Mouse (Mus musculus) embryo, embryonic 9.5 days (tissue): ENCODE data around the gene Pik3r5.
A peak's percentile ranks its signal among the peaks of the same experiment; 100 is the strongest.

ENCODE experiments used
- DNase-seq: peaks from one replicate; pipeline ENCODE4 v3.0.0-alpha.2; 2017; ENCODE audit errors: extremely low spot score

Gene Pik3r5

DNA sequence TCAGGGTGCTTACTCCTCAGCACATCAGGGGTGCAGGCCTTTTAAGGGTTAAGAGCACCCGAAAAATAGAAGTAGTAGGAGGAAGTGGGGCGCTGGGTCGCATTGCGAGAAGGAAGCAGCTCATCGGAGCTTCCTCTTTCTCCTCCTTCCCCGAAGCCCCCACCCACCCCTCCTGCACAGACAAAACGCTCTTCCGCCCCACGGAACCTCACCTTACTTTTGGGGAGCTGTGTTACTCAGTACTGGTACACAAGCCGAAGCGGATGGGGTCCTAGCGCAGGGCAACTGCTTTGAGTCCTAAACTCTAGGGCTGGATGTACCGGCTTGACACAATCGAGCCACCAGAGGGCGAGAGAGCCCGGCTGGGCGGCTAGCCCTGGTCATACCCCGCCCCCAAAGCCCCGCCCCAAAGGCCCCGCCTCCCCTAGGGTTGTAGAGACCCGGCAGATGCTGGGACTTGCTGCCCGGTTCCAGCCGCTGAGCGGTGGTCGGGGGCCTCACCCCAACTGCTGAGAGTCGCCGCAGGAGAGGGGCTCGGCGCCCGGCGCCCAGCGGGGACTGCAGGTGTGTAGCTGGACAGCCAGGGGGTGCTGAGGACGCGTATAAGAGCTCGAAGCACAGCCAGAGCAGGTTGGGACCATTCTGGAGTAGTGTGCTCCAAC is at the start of gene Pik3r5:
Gene Pik3r5, plus strand, starts transcription at position 423 of the 662 bp plus-strand sequence.
- peak; percentile 92 for DNase-seq

DNA sequence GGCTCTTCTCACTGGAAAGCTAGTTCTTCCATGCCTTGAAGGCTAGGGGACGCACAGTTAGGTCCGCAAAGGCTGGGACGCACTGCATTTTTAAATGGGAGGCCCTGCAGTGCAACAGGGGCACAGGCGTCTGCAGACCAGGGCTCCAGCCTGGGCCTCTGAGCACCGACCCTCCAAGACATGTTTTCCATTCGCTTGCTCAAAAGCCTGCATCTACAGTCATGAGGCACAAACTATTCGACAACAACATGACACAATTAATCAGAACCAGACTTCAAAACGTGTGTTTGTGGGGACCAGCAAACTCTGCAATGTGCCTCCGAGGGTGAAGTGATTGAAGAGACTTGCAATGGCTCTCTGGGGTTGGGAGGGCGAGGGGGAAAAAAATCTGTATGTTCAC is 48.4 kb upstream of the Pik3r5 start:
- no peak for DNase-seq

DNA sequence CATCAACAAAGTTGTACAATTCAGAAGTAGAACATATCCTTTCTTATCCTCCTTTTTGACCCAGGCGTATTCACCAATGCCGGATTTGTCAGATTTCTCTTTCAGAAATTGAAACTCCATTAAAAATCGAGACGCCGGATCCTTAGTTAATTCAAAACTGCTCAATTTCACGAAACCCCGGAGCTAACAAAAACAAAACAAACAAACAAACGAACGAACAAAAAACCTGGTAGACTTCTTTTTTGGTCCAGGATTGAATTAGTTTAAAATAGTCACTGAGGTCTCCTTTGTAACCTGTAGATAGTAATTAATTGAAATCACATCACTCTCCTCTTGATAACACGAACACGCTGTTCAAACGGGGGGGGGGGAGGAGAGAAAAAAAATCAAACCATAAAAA is 47.8 kb upstream of the Pik3r5 start:
- no peak for DNase-seq

DNA sequence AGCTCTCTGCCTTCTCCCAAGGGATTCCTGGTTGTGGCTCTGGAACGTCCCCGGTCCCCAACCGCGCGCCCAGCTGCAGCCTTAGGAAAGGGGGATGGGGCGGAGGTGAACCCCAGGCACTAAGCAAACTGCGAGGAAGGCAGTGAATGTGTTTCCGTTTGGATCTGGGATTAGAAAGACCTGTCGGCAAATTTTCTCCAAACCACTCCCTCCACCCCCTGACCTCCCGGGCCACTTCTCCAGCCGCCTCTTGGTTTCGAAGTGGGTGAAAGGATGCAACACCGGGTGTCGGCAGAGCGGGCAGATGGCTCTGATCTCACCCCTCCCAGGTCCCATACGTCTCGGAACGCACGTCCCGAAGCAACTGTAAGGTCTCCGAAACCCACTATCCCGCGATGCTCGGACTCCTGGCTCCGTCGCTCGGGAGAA is 47.3 kb upstream of the Pik3r5 start:
- DNase-seq = no peak

DNA sequence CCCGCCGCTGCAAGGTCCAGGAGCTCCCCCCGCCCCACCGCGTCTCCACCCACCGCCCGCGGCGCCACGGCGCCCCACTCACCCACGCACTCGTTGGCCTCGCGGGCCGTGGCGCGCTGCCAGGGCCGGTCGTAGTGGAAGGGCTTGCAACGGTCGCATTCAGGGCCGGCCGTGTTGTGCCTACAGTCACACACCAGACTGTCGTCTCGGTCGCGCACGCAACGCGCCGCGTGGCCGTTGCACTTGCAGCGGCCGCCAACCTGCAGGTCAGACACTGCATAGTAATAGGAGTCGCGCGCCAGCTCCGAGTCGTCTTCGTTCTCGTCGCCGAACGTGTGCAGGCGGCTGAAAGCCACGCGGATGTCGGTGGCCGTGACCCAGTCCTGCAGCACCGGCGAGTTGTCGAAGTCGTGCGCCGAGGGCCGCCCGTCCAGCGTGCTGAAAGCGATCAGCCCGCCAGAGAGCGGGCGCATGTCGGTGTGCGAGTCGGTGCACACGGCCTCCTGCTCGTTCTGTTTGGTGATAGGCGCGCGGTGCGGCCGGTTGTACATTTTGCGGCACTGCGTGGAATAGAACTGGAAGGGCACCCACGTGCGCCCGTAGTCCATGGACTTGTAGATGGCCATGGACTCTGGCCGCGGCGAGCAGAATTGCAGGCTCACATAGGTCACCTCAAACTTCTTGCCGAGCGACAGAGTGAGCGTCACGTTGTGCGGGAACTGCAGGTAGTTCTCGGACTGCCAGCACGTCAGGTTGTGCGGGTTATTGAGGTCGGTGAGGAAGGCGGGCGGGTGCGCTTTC is 46.7 kb upstream of the Pik3r5 start:
- DNase-seq = no peak

DNA sequence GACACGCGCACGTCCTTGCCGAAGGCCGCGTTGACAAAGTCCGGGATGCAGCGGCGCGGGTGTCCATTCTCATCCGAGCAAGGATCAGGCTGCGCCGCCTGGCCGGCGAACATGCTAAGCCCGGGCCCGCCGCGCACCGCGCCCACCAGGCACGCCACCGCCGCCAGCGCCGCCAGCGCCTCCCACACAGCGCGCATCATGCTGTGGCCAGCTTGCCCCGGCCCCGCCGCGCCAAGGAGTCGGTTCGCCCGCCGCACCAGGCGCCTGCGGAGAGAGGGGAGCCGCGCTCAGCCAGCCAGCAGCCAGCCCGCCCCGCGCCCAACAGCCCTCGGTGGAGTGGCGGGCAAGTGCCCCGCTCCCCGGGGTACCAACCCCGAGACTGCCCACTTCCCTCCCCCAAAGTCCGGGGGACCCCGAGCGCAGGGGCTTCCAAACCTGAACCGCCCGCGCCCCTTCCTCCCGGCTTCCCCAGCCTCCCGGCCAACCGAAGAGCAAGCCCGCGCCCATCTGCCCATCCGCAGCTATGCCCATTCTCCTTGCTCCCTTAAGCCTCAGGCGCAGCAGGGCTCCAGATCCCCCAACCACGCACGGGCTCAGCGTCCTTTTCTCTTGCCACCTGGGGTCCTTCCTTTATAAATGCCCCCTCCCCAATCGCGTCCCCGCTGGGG is 45.9 kb upstream of the Pik3r5 start:
- no peak for DNase-seq

DNA sequence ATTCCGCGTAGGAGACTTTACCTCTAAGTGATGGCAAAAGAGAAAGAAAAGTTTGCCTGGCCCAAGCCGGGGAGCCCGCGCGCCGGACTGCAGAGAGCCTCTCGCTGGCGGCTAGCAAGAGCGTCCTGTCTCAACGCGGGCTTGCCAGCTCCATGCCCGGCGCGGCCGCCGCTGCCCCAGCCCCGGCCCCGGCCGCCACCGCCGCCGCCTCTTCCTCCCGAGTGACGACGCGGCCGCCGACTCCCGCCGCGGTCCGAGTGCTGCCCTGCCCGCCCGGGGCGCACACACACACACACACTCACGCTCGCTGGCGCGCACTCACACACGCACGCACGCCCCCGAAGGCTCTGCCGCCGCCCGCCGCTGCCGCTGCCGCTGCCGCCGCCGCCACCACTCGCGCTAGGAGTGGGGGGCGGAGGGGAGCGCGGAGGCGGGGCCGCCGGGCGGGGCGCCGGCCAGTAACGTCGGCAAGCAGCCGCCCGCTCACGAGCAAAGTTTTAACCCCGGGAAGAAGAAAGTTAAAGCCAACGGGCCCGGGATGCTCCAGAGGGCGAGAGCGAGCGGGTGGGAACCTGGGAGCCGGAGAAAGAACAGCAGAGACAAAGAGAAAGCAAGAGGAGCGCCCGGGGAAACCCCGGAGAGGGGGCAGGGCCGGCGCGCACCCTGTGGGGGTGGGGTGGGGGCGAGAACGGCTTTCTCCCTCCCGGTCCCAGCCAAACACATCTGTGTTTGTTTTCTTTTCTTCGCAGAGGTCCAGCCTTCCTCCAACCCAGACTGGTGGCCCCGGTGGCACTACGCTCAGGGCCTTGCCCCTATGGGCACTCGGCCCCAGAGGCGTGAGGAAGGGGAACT is 45.1 kb upstream of the Pik3r5 start:
- DNase-seq = peak; percentile 79

DNA sequence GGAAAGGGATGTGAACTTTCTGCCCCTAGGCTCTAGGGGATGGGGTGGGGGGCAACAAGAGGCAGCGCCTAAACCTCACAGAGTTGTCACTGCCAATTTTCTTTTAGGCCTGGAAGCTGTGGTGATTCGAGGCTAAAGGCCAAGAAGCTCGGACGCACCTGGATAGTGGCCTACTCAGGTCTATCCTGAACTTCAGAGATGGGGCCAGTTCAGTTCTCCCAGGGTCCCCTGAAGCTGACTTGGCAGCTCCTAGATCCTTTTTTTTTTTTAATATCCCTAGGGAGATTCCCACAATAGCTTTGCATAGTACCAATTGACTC is 44.5 kb upstream of the Pik3r5 start:
- no peak for DNase-seq

DNA sequence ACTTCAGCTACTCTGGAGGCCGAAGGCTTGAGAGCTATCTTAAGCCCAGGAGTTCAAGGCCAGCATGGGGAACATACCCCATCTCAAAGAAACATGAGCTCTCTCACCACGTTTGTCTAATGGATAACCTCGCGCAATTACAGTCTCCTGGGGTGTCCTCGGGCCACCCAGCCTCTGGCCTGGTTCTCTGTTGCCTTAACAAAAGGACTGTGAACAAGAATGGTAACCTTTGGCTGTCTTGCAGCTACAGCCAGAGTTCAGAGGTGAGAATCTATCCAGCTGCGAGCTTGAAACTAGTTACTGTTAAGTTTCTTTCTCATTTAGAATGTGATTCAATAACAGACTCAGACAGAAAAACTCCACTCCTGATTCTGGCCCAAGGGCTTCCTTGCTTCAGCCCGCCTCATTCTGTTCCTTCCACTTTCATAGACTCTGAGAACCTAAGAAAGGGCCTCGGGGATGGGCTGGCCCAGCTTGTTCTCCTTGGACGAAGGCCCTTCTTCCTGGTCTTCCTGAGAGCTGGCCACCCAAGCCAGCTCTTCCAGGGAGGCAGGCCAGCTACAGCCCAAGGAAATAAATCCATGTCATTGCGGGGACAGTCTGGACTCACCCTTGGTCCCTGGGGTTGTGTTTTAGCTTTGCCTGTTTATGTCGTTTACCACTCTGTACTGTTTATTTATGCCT is 43.8 kb upstream of the Pik3r5 start:
- no peak for DNase-seq

DNA sequence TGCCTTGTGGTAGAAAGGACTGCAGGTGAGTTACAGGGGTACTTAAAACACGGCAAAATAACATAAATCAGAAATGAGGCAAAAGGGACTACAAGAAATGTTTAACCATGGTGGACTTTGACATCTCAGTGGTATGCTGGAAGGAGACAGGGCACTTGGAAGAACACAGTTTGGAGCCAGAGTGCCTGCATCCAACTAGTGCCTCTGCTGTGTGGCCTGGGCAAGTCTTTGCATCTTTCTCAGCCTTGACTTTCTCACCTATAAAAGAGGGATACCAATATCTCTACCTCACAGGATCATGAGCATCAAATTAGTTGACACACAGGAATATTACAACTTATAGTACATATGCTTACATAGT is 43.3 kb upstream of the Pik3r5 start:
- no peak for DNase-seq

DNA sequence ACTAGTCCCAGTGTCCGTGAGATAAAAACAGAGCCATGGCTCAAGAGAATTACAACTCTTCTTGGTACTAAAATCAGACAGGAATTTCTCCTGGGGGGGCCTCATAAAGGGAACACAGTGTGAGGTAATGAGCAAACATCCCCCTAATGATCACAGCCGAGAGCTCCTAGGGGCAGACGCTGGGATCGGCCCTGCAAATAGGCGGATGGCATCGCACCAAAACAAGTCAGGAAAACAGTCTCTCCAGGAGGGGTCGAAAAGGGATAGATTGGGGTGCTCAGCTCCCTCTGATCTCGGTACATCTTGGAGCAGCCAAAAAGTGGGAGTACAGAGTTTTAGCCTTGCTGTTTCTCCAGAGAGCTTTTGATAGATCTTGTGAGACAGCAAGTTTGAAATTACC is 42.3 kb upstream of the Pik3r5 start:
- no peak for DNase-seq

DNA sequence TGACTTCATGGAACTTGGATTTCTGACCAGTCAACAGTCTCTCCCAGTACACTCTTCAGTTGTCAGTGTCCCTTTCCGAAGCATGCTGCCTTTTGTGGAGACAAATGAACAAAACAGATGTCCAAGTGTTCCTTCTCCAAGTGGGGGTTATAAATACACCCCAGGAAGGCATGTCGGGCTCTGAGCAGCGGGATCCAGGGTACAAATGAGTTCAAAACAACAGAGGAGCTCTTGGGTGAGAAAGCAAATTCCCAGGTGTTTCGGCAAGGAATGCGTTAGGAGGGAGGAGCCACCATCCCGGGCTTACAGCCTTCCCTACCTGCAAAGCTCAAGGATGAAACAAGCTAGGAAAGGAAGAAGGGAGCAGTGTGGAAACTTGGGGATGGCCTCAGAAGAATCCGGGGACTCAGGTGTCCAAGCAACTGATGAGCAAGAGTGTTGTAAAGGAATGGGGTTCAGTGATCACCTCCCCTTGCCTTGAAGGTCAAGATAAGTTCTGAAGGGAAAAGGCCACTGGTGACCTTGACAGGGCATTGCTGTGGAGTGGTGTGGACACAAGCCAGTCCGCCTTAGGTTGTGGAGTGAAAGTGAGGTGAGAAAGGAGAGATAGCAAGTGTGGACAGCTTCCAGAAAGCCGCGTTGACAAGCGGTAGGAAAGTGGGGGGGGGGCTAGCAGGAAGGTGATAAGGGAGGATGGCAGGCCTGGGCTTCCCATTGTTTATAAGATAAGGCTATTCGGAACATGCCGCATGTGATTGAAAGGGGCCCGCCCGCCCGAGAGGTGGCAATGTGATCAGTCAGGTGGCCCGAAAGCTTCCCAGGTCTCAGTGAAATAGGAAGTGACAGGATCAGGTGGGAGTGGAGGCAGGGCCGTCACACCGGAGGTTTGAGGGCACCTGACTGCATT is 41.3 kb upstream of the Pik3r5 start:
- DNase-seq = no peak

DNA sequence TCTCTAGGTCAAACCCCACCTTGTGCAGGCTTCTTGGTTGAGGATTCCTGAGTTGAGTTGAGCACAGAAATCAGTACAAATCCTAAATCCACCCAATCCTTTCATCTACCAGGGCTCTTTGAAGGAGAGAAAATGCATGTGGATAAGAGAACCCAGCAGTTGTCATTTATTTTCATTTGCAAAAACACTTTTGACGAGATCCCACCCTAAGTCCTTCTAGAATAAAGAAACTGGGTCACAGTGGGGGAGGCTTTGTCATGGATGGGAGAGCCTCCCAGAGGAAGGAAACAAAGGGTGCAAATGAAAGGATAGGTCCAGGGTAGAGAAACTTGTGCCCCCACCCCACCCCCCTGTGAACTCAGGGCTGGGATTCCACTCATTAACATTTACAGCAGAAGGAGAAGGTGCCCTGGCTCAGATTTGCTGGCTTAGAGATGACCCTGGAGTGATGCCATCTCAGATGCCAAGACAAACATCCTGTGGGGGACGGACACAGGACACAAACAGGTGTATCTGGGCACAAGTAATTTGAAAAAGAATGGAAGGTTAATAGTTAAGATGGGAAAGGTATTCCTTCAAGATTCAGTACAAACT is 37.9 kb upstream of the Pik3r5 start:
- DNase-seq = no peak

DNA sequence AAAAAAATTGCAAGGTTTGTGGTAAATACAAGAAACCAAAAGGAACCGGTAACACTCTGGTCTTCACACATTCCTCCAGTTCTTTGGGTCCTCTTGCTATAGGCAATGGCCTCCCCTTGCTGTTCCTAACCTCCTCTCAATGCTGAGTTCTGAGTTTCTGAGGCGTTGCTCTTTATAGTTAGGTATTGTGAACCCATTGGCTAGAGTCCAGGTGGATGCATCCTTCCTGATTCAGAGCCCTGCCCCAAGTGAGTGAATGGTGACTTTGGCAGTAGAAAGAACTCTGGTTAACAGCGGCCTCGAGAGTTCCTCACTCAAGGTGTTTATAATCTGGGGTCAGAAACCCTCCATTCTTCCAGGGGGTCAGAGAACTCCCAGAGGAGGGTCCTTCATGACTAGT is 37.2 kb upstream of the Pik3r5 start:
- DNase-seq = no peak

DNA sequence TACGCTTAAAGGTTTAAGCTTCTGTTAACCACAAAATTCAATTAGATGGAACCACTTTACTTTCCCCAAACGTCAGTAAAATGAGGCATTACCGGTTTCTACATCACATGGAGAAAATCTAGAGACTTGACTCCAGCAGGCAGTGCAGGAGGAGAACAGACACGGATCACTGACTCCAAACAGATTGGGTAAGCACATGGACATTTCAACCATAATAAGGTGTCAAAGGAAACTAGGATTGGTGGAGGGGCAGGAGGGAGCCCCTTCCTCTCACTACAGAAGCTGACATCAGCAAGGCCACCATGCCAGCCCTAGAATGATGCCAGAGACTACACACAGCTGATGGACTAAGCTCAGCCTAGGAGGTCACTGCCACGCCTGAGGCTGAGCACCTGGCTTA is 36.4 kb upstream of the Pik3r5 start:
- no peak for DNase-seq

DNA sequence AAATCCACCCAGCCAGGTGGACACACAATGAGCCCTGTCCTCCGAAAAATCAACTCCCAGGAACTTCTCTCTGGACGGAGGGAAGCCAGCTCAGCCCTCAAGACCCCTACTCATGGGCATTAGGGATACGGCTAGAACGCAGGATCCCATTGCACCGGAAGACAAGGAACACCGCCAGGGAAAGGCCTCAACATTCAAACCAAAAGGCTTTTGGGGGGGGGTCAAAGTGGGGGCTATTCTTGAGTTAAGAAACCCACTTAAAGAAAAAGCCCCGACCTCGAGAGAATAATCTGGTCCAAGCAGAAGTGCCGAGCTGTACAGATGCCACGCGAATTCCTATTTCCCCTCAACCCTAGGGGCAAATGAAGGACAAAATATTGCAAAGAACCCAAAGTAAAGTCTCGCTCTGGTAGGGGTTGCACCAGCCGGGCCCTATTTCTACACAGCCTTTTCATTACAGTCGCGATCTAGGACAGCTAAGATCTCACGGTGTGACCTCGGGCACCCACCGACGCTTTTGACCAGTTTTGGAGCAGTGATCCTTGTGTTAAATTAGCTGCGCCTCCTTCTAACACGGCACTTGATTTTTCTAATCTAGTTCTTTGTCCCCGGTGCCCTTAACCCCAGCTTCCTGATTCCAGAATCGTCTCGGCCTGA is 32.9 kb upstream of the Pik3r5 start:
- no peak for DNase-seq

DNA sequence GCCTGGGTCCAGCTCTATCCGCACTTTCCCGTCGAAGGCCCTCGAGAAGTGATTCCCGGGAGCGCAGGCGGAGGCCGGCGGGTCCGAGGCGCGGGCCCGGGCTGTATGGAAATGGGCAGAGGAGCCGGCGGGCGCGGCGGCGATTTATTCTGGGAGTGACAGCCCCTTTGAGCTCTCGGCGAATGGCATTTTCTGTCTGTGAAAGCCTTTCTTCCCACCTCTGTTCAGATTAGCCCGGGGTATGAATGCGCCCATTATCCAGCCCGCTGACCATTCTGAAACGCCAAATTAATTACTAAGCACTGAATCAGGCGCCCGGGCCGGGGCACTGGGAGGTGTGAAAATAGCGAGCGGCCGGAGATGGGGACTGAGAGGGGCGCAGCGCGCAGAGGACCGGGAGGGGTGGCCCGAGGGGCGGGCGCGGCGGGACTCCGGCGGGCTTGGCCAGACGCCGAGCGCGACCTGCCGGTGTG is 32.3 kb upstream of the Pik3r5 start:
- DNase-seq = peak; percentile 82

DNA sequence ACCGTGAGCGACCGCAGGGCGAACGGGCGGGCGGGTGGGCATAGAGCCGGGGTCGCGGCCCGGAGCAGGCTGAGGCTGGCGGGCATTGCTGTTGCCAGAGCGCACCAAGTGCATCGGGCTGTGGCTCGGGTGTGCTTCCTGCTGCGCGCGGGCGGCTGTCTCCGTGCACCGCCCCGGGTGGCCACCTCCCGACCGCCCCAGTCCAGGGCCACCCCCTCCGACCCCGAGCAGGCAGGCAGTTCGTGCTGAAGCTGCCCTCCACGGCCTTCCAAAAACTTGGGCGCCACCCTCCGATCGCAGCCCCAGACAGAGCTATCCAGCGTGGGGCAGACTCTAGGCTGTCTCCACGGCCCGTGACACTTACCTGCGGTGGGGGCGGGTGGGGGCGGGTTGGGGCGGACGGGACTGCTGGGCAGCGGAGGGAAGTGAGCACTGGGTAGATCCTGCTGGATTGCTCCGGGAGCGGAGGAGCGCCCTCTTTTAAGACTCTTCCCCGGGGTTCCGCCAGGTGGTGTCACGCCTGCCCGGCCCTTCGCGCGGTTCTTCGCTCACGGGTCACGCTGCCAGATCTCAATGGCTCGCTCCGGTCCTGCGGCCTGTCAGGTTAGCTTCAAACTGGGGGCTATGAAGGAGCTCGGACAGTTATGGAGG is 31.8 kb upstream of the Pik3r5 start:
- DNase-seq = peak; percentile 75

DNA sequence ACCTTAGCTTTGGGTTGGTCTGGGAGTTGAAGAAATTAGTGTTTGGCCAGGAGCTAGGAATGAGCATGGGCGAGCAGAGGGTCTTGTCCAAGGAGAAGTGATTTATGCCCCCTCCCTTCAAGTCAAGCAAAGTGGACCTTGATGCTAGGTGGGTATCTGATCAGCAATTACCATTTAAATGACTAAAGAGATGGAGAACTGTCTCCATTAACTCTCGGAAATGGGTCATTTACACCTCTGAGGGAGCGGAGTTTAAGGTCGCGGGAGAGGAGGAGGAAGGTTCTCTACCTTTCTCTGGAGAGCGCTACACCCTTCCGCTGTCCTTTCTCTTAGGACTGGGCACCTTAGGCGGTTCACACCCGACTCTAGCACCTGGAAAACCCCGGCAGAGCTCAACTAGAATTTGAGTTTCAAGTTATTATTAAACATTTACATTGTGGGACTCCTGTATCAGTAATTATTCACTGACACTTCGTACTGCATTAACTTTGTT is 31.1 kb upstream of the Pik3r5 start, which contains the start of gene Ntn1:
Gene Ntn1, minus strand, starts transcription at position 97 of the 493 bp plus-strand sequence.
- DNase-seq = no peak
